Mouse (Mus musculus): ENCODE results near the gene Rrp1. TPM values are rescaled to one million over a fixed set of nuclear protein-coding genes. Genes with fewer than 3 reads are reported as not detected.

Rrp1 gene
- total and polyA plus RNA-seq, 3 experiments: 273 to 417 TPM; not detected in 1

DNA sequence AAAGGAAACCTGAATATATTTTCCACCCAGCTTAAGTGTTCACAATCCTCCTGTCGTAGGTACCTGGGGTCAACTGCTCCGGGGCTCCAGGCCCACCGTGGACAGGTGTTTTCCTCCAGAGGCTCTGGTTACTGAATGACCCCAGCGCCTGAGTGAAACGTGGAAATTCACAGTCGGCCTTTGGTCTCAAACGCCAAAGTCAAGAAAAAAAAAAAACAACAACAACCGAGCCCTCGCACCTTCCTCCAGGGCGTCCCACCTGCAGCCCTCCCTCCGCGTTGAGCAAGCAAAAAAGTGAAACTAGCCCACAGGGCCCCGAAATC, 61.3 kb downstream of the Rrp1 start:
- H3K4me3 ChIP-seq (ENCODE audit: control insufficient read depth in 1 of 2, insufficient read depth in 1 of 2, low read depth in 2 of 2, low read length in 2 of 2): no peak overlapping the region
- no peak overlapping the region for H3K27ac ChIP-seq (ENCODE audit: control insufficient read depth, low read depth, low read length)
- no peaks in the 10 kb centered on the region for H3K36me3 ChIP-seq (ENCODE audit: control insufficient read depth in 1 of 2, insufficient read depth in 2 of 2, low read length in 2 of 2)
- H3K4me1 ChIP-seq (ENCODE audit: control insufficient read depth in 1 of 2, insufficient read depth in 2 of 2, low read length in 2 of 2): no peaks in the 10 kb centered on the region
- H3K9me3 ChIP-seq (replicated peaks; ENCODE audit: insufficient read depth, low read length): no peaks in the 10 kb centered on the region
- H3K9ac ChIP-seq (ENCODE audit: control insufficient read depth, low read depth, low read length, poor library complexity, severe bottlenecking): no peak overlapping the region
- no peak for TF ChIP-seq MYB (IDR thresholded peaks at IDR 0.05; ENCODE audit: low read depth, low read length)
- no peak for DNase-seq (ENCODE audit: low read depth, low spot score)
- H3K79me2 ChIP-seq (ENCODE audit: control insufficient read depth, insufficient read depth, low read length, poor library complexity): no peaks in the 10 kb centered on the region
- peaks cover 0 to 6% of the 10 kb centered on the region in 2 experiments; a peak in 3 of 4 replicates for H3K27me3 ChIP-seq (ENCODE audit: control insufficient read depth in 1 of 2, insufficient read depth in 2 of 2, low read length in 2 of 2)

DNA sequence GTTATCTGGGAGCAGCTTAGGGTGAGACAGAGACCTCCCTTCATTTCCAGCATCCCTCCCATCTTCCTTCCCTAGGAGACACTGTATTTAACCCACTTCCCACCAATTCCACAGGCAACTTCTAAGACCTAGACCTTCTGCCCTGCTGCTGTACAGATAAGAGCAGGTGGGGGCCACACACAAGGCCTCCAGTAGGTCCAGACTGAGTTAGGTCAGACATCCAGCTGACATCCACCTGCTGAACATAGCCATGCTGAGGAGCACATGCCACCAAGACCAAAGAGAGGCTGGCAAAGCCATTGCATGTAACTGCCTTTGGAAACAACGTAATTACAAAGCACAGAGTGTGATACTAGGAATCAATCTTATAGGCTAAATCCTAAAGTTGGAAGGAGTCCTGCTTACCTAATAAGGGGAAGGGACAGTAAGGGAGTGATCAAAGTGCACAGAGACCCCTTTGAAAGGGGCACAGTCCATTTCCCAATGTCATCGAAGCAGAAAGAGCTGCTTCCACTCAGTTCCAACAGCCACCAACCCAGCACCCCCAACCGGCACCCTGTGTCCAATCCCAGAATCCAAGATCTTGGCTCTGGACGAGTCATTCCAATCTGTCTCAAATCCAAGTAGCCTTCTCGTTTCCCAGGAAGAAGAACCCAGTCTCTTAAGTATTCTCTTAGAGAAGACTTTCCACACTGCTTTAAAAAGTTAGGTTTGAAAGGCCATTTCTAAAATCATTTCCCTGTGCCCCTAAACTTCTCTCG, 61.9 kb downstream of the Rrp1 start:
- H3K4me1 ChIP-seq (ENCODE audit: control insufficient read depth in 1 of 2, insufficient read depth in 2 of 2, low read length in 2 of 2): no peaks in the 10 kb centered on the region
- H3K36me3 ChIP-seq (ENCODE audit: control insufficient read depth in 1 of 2, insufficient read depth in 2 of 2, low read length in 2 of 2): no peaks in the 10 kb centered on the region
- no peak overlapping the region for H3K27ac ChIP-seq (ENCODE audit: control insufficient read depth, low read depth, low read length)
- H3K4me3 ChIP-seq (ENCODE audit: control insufficient read depth in 1 of 2, insufficient read depth in 1 of 2, low read depth in 2 of 2, low read length in 2 of 2): no peak overlapping the region
- H3K79me2 ChIP-seq (ENCODE audit: control insufficient read depth, insufficient read depth, low read length, poor library complexity): no peaks in the 10 kb centered on the region
- no peaks in the 10 kb centered on the region for H3K9me3 ChIP-seq (replicated peaks; ENCODE audit: insufficient read depth, low read length)
- no peak overlapping the region for H3K9ac ChIP-seq (ENCODE audit: control insufficient read depth, low read depth, low read length, poor library complexity, severe bottlenecking)
- DNase-seq (ENCODE audit: low read depth, low spot score): no peak
- peaks cover 0 to 6% of the 10 kb centered on the region in 2 experiments; a peak in 3 of 4 replicates for H3K27me3 ChIP-seq (ENCODE audit: control insufficient read depth in 1 of 2, insufficient read depth in 2 of 2, low read length in 2 of 2)
- TF ChIP-seq EP300 (IDR thresholded peaks at IDR 0.05; ENCODE audit: low read depth in 1 of 2, low read length in 2 of 2) (no peak), BHLHE40 (IDR thresholded peaks at IDR 0.05; ENCODE audit: borderline replicate concordance, low read depth, low read length) (no peak), POLR2AphosphoS5 (IDR thresholded peaks at IDR 0.05; ENCODE audit: borderline replicate concordance, low read depth, low read length) (no peak), NRF1 (IDR thresholded peaks at IDR 0.05; ENCODE audit: insufficient read depth, low read depth, low read length, poor library complexity, severe bottlenecking) (no peak), TBP (IDR thresholded peaks at IDR 0.05; ENCODE audit: low read depth, low read length) (no peak), MAZ (IDR thresholded peaks at IDR 0.05; ENCODE audit: low read depth, low read length) (no peak), MYB (IDR thresholded peaks at IDR 0.05; ENCODE audit: low read depth, low read length) (no peak), USF2 (IDR thresholded peaks at IDR 0.05; ENCODE audit: borderline replicate concordance in 1 of 2, insufficient read depth in 1 of 2, low read depth in 1 of 2, low read length in 2 of 2) (no peak)

Other genes starting within 250 kb of the Rrp1 start
- 44.8 and 50.6 TPM in 2 replicates for gene D10Jhu81e, start 243.3 kb downstream of the Rrp1 start, total RNA-seq (2012; rRNA removed)
- 10 to 100 TPM in 1 of 2 experiments, not detected in 1; 57.4 TPM for gene D10Jhu81e, start 243.3 kb downstream of the Rrp1 start, polyA plus RNA-seq (2012; ENCODE audit: insufficient read depth in 1 of 2, insufficient read length in 2 of 2, low read depth in 1 of 2, low replicate concordance in 2 of 2, missing spikeins in 1 of 2)
- gene Pwp2, start 227.9 kb downstream of the Rrp1 start, total RNA-seq (2012; rRNA removed): 73.8 and 91.5 TPM in 2 replicates
- gene Pwp2, start 227.9 kb downstream of the Rrp1 start, polyA plus RNA-seq (2012; ENCODE audit: insufficient read depth in 1 of 2, insufficient read length in 2 of 2, low read depth in 1 of 2, low replicate concordance in 2 of 2, missing spikeins in 1 of 2): 10 to 100 TPM; 49.6 to 62.4 TPM
- 26.0 and 26.1 TPM in 2 replicates for gene Trappc10, start 168.4 kb downstream of the Rrp1 start, total RNA-seq (2012; rRNA removed)
- 10 to 100 TPM in 1 of 2 experiments, not detected in 1; 35.5 TPM for gene Trappc10, start 168.4 kb downstream of the Rrp1 start, polyA plus RNA-seq (2012; ENCODE audit: insufficient read depth in 1 of 2, insufficient read length in 2 of 2, low read depth in 1 of 2, low replicate concordance in 2 of 2, missing spikeins in 1 of 2)
- not detected in 2 replicates for gene Agpat3, start 60.6 kb downstream of the Rrp1 start, total RNA-seq (2012; rRNA removed)
- under 1 TPM in 1 of 2 experiments, not detected in 1; 0.07 TPM for gene Agpat3, start 60.6 kb downstream of the Rrp1 start, polyA plus RNA-seq (2012; ENCODE audit: insufficient read depth in 1 of 2, insufficient read length in 2 of 2, low read depth in 1 of 2, low replicate concordance in 2 of 2, missing spikeins in 1 of 2)
- 71.1 and 76.7 TPM in 2 replicates for gene Cstb, start 12.6 kb upstream of the Rrp1 start, total RNA-seq (2012; rRNA removed)
- 10 to 100 TPM in 1 of 2 experiments, not detected in 1; 71.9 TPM for gene Cstb, start 12.6 kb upstream of the Rrp1 start, polyA plus RNA-seq (2012; ENCODE audit: insufficient read depth in 1 of 2, insufficient read length in 2 of 2, low read depth in 1 of 2, low replicate concordance in 2 of 2, missing spikeins in 1 of 2)
- gene Pdxk, start 51.9 kb upstream of the Rrp1 start, total RNA-seq (2012; rRNA removed): 23.0 and 28.7 TPM in 2 replicates
- gene Pdxk, start 51.9 kb upstream of the Rrp1 start, polyA plus RNA-seq (2012; ENCODE audit: insufficient read depth in 1 of 2, insufficient read length in 2 of 2, low read depth in 1 of 2, low replicate concordance in 2 of 2, missing spikeins in 1 of 2): 10 to 100 TPM in 1 of 2 experiments, not detected in 1; 29.3 TPM
- gene Olfr1358, start 104.4 kb upstream of the Rrp1 start, total RNA-seq (2012; rRNA removed): not detected in 2 replicates
- gene Olfr1358, start 104.4 kb upstream of the Rrp1 start, polyA plus RNA-seq (2012; ENCODE audit: insufficient read depth in 1 of 2, insufficient read length in 2 of 2, low read depth in 1 of 2, low replicate concordance in 2 of 2, missing spikeins in 1 of 2): not detected
- gene Ilvbl, start 161.3 kb upstream of the Rrp1 start, total RNA-seq (2012; rRNA removed): 16.0 and 24.5 TPM in 2 replicates
- gene Ilvbl, start 161.3 kb upstream of the Rrp1 start, polyA plus RNA-seq (2012; ENCODE audit: insufficient read depth in 1 of 2, insufficient read length in 2 of 2, low read depth in 1 of 2, low replicate concordance in 2 of 2, missing spikeins in 1 of 2): 10 to 100 TPM in 1 of 2 experiments, not detected in 1; 22.1 TPM
- gene Syde1, start 178.9 kb upstream of the Rrp1 start, total RNA-seq (2012; rRNA removed): not detected in 2 replicates
- gene Syde1, start 178.9 kb upstream of the Rrp1 start, polyA plus RNA-seq (2012; ENCODE audit: insufficient read depth in 1 of 2, insufficient read length in 2 of 2, low read depth in 1 of 2, low replicate concordance in 2 of 2, missing spikeins in 1 of 2): under 1 TPM in 1 of 2 experiments, not detected in 1; 0.01 TPM
- not detected in 2 replicates for gene Olfr1357, start 205.0 kb upstream of the Rrp1 start, total RNA-seq (2012; rRNA removed)
- not detected for gene Olfr1357, start 205.0 kb upstream of the Rrp1 start, polyA plus RNA-seq (2012; ENCODE audit: insufficient read depth in 1 of 2, insufficient read length in 2 of 2, low read depth in 1 of 2, low replicate concordance in 2 of 2, missing spikeins in 1 of 2)